Mouse (Mus musculus) intestine, postnatal 0 days (tissue): ENCODE data around the gene Atp6v1e2. TPM values are rescaled to one million over a fixed set of nuclear protein-coding genes. Genes with fewer than 3 reads are reported as not detected.

ENCODE experiments used
- ATAC-seq: fragments of 200-750 bp; cut with Nextera tagmentation; 2 replicates; pipeline ENCODE4 v1.8.0; 2017; ENCODE audit warnings: mild to moderate bottlenecking, moderate TSS enrichment, moderate library complexity
- H3K27ac ChIP-seq: fragments of 300-500 bp; sonication (generic); 2 replicates; pipeline ENCODE4 v1.5.1; 2014; ENCODE audit warnings: mild to moderate bottlenecking, low read depth, low read length, moderate library complexity
- H3K27me3 ChIP-seq: fragments of 300-500 bp; sonication (generic); replicated peaks from 2 replicates; pipeline ENCODE4 v1.6.1; 2014; ENCODE audit warnings: low read length, mixed read lengths; ENCODE audit not compliant: control insufficient read depth, insufficient read depth
- H3K36me3 ChIP-seq: fragments of 300-500 bp; sonication (generic); 2 replicates; pipeline ENCODE4 v1.6.1; 2014; ENCODE audit warnings: mild to moderate bottlenecking, moderate library complexity; ENCODE audit not compliant: control insufficient read depth, insufficient read depth
- H3K4me1 ChIP-seq: fragments of 300-500 bp; sonication (generic); replicated peaks from 2 replicates; pipeline ENCODE4 v1.6.1; 2014; ENCODE audit warnings: antibody characterized with exemption, low read length, mixed read lengths; ENCODE audit not compliant: control insufficient read depth, insufficient read depth
- H3K4me2 ChIP-seq: fragments of 300-500 bp; sonication (generic); replicated peaks from 2 replicates; pipeline ENCODE4 v1.6.1; 2014; ENCODE audit warnings: low read depth, mild to moderate bottlenecking, moderate library complexity
- H3K4me3 ChIP-seq: fragments of 300-500 bp; sonication (generic); 2 replicates; pipeline ENCODE4 v1.5.1; 2014; ENCODE audit warnings: low read depth, low read length
- H3K9ac ChIP-seq: fragments of 300-500 bp; sonication (generic); 2 replicates; pipeline ENCODE4 v1.6.1; 2014; ENCODE audit warnings: mild to moderate bottlenecking, low read depth, low read length
- H3K9me3 ChIP-seq: fragments of 300-500 bp; sonication (generic); 2 replicates; pipeline ENCODE4 v1.6.1; 2016; ENCODE audit warnings: mixed run types; ENCODE audit not compliant: control insufficient read depth
- CTCF ChIP-seq: sonication (generic); IDR thresholded peaks from 2 replicates; pipeline ENCODE4 v1.5.1; 2016; ENCODE audit warnings: low read depth, mild to moderate bottlenecking, control low read depth, antibody characterized with exemption, moderate library complexity
- WGBS: fragments of 180-500 bp; shearing (Covaris S2); extraction: QIAGEN DNeasy Blood & Tissue Kit; methylation state at CpG from one replicate; pipeline ENCODE4 v1.1.7; 2014; 5-methylcytosine and 5-hydroxymethylcytosine counted together
- polyA plus RNA-seq: library from polyadenylated mRNA; unstranded; fragments of >200 nt; fragmentation: Nextera tagmentation; extraction: Ambion mirVana; gene quantifications from 2 replicates; pipeline ENCODE4 v1.2.1, GENCODE M21; 2015

Gene Atp6v1e2
- polyA plus RNA-seq, 1 experiment from 2014 or later: not detected

GRCm38 (mm10) chr17:86913003-86913607 is 34.6 kb downstream of the Atp6v1e2 start:
- Histone ChIP-seq H3K36me3 (no peaks in the 10 kb centered on the region), H3K4me2 (no peak overlapping the region), H3K9me3 (no peaks in the 10 kb centered on the region), H3K27me3 (no peaks in the 10 kb centered on the region), H3K4me3 (no peak overlapping the region), H3K27ac (no peak overlapping the region), H3K4me1 (no peaks in the 10 kb centered on the region), H3K9ac (no peak overlapping the region)
- TF ChIP-seq CTCF: no peak
- 81% methylated on average over 7 of the region's 7 CpGs for WGBS
- no peak for ATAC-seq

DNA sequence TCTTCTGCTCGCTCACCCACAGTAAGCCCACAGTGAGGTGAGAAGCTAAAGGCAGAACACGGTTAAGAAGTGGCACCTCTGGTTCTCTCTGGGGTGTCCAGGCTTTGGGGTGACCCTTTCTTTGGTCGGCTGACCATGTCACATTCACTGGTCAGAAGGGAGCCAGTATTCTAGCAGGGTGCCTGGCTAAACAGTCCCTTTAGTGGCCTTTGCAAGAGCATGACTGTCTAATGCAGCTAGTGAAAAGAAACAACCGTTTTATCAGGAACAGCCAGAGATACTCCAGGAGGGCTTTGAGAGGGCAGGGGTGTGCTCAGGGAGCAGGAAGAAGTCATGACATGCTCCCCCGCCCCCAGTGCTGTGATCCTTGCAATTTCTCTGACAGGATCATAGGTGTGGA is 36.4 kb downstream of the Atp6v1e2 start:
- Histone ChIP-seq H3K36me3 (no peaks in the 10 kb centered on the region), H3K9ac (no peak overlapping the region), H3K4me1 (no peaks in the 10 kb centered on the region), H3K9me3 (no peaks in the 10 kb centered on the region), H3K27me3 (peaks cover 3% of the 10 kb centered on the region; the same call in 1 of the 2 replicates), H3K4me3 (no peak overlapping the region), H3K4me2 (no peak overlapping the region), H3K27ac (no peak overlapping the region)
- TF ChIP-seq CTCF: no peak
- WGBS: 68% methylated on average over 5 of the region's 5 CpGs
- no peak for ATAC-seq

DNA sequence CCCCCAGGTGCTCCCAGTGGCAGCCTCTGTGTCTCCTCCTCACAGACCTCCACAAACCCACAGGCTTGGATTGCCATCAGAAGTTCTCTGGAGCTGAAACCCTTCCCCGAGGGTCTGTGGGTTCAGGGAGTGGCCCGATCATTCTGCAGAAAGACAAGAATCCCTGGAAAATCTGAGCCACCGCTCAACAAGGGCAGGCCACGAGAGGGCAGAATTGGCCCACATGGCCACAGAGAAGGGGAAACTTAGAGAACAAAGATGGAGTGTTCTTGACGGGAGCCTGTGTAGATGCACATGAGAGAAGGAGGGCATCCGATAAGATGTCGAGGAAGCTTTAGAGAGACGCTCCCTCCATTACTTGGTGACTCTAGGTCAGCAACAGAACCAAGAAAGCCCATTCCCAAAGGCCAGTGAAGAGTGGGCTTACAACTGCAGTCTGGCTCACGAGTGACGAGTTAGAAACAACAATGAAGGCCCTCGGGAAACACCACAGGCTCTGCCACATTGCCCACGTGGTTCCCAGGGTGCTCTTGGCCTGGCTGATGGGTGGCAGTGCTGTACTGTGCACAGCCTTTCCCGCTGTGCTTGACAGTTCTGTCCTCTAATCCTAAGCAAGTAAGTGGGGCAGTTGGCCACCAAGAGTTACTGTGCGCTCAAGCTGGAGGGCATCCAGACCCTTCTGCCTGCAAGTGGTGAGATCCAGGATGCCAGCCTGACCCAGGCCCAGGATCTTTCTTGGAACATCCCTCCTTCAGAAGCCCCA is 37.8 kb downstream of the Atp6v1e2 start:
- Histone ChIP-seq H3K4me3 (no peak overlapping the region), H3K27me3 (peaks cover 3% of the 10 kb centered on the region; the same call in 1 of the 2 replicates), H3K27ac (no peak overlapping the region), H3K9me3 (no peaks in the 10 kb centered on the region), H3K9ac (no peak overlapping the region), H3K36me3 (no peaks in the 10 kb centered on the region), H3K4me1 (no peaks in the 10 kb centered on the region), H3K4me2 (no peak overlapping the region)
- no peak for ATAC-seq
- peak; percentile 81 for TF ChIP-seq CTCF
- 67% methylated on average over 14 of the region's 14 CpGs for WGBS

DNA sequence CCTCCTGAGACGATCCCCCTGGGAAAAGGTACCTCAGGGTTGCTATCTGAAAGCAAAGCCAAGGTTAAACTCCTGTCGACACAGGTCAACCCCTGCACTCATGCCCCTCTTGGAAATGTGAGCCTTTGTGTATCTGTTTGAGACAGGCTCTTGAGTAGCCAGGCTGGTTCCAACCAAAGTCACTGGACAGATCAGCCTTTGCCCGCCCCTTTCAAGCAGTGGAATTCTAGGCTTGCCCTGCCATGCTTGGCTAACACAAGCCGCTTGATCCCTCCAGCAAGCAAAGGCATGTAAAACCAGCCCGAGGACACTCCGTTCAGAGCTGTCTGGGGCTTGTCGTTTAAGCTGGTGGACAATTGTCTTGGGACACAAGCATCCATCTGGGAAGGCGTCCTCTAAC is 39.4 kb downstream of the Atp6v1e2 start:
- H3K9ac ChIP-seq: no peak overlapping the region
- 59% methylated on average over 8 of the region's 8 CpGs for WGBS
- peaks cover 3% of the 10 kb centered on the region; the same call in 1 of the 2 replicates for H3K27me3 ChIP-seq
- H3K27ac ChIP-seq: no peak overlapping the region
- no peak for TF ChIP-seq CTCF
- ATAC-seq: no peak
- H3K4me3 ChIP-seq: no peak overlapping the region
- H3K4me2 ChIP-seq: no peak overlapping the region
- H3K9me3 ChIP-seq: no peaks in the 10 kb centered on the region
- no peaks in the 10 kb centered on the region for H3K36me3 ChIP-seq
- H3K4me1 ChIP-seq: no peaks in the 10 kb centered on the region

- Histone ChIP-seq H3K4me1 (no peaks in the 10 kb centered on the region), H3K9me3 (no peaks in the 10 kb centered on the region), H3K4me2 (no peak overlapping the region), H3K27ac (no peak overlapping the region), H3K36me3 (no peaks in the 10 kb centered on the region), H3K27me3 (peaks cover 3% of the 10 kb centered on the region; the same call in 1 of the 2 replicates), H3K9ac (no peak overlapping the region), H3K4me3 (no peak overlapping the region)
- TF ChIP-seq CTCF: no peak
- 92% methylated on average over 3 of the region's 3 CpGs for WGBS
- no peak for ATAC-seq
Observed at GRCm38 (mm10) chr17:86907092-86907491, 40.6 kb downstream of the Atp6v1e2 start.

DNA sequence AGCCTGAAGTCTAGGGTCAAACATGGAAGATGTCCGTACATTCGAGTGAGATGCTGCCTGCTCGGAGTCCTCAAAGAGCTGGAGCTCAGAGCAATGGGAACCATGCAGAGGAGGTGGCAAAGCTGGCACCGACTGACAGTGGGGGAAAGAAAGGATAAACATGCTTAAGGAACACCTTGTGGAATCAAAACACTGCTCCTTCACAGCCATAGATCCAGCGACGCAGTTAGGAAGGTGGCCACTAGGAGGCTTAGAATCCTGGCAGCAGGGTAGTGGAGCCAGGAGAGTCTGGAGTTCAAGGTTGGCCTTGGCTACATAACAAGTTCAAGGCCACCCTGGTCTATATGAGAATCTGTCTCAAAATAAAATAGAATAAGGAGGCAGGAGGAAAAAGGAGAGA is 41.1 kb downstream of the Atp6v1e2 start:
- no peak overlapping the region for H3K27ac ChIP-seq
- H3K36me3 ChIP-seq: no peaks in the 10 kb centered on the region
- 34% methylated on average over 6 of the region's 6 CpGs for WGBS
- peak; percentile 28; the same call in 1 of the 2 replicates for TF ChIP-seq CTCF
- ATAC-seq: no peak
- no peak overlapping the region for H3K4me2 ChIP-seq
- H3K9me3 ChIP-seq: no peaks in the 10 kb centered on the region
- H3K4me3 ChIP-seq: no peak overlapping the region
- peaks cover 3% of the 10 kb centered on the region; the same call in 1 of the 2 replicates for H3K27me3 ChIP-seq
- no peaks in the 10 kb centered on the region for H3K4me1 ChIP-seq
- no peak overlapping the region for H3K9ac ChIP-seq
